Mouse (Mus musculus) layer of hippocampus, postnatal 10 days (tissue): Measurements from ENCODE around the gene Chrna4. TPM values are rescaled to one million over a fixed set of nuclear protein-coding genes. Genes with fewer than 3 reads are reported as not detected.

ENCODE experiments used
- DNase-seq, 2 experiments: peaks; one replicate each; pipeline ENCODE4 v3.0.0; 2021; ENCODE audit warnings: low spot score in 2 of 2
- long read RNA-seq: library from polyadenylated mRNA; stranded (forward); transcript quantifications from one replicate; pipeline ENCODE4 v2.0.0, GENCODE M21; 2023
- total RNA-seq, 2 experiments: library from RNA; stranded (reverse); gene quantifications; 2 replicates each; pipeline ENCODE4 v1.2.3; 2021

Gene Chrna4
- total RNA-seq, result 10 to 100 TPM; 32.4 to 33.7 TPM
- long read RNA-seq, full-length matches to known transcripts, result 3 of 10 reads
- long read RNA-seq, partial matches to known transcripts, result 2 of 10 reads
- long read RNA-seq, other reads (novel, unspliced or antisense), result 5 of 10 reads

DNA sequence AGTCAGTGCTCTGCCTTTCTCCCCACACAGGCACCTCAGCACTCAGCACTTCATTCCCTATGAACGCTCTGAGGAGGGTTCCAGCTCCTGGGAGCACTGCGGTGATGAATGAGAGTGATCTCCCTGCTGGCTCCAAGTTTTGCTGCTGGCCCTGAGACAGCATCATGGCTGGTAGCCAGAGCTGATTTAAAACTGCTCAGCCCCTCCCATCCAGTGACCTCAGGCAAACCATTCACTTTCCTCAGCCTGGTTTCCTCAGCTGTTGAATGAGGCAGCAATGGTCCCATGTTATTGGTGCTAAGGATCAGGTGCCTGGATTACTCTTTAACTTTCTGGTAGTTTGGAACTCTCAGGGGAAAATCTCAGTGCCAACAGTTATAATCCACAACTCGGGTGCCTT is at the start of gene Chrna4:
Chrna4 (minus strand) TSS at position 110 of the 400 bp plus-strand sequence.
- peak; percentile 43 to 47 for DNase-seq

DNA sequence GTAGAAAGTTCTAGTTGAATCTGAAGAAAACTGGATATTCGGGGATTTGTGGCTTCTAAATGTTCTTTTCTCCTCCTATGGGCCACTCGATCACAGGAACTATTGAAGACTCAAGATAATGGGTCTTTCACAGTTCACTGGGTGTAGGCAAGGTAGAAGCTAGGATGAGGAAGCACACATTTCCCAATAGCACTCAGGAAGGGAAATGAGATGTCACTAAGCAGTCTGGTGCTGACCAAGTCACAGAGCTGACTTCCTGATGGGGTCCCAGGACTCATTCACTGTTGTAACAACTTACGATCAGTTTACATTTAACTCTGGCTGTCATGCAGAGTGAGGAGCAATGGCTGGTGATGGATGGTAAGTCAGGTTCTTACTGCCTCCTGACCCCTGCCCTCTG is 46.8 kb upstream of the Chrna4 start:
- DNase-seq, result no peak

DNA sequence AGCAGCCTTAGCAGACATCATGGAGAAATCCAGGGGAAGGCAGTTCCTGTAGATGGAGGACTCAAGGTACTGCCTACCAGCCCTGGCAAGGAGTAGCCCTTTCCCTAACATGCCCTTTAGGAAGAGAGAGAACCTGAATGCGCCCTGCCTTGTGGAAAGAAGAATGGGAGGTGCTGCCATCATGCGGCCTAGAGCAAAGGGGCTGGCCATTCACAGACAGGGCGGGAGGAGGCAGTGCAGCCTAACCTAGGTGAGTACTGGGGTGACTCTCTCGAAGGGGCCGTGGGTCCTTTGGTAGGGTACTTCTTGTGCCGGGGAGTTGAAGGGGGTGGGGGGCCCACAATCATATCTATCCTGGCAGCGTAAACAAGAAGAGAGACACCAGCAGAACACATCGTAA is 41.7 kb upstream of the Chrna4 start:
- DNase-seq, result no peak

GRCm38 (mm10) chr2:181083945-181084344 is 40.6 kb upstream of the Chrna4 start:
- no peak for DNase-seq

GRCm38 (mm10) chr2:181080886-181081285 is 37.5 kb upstream of the Chrna4 start:
- no peak for DNase-seq

DNA sequence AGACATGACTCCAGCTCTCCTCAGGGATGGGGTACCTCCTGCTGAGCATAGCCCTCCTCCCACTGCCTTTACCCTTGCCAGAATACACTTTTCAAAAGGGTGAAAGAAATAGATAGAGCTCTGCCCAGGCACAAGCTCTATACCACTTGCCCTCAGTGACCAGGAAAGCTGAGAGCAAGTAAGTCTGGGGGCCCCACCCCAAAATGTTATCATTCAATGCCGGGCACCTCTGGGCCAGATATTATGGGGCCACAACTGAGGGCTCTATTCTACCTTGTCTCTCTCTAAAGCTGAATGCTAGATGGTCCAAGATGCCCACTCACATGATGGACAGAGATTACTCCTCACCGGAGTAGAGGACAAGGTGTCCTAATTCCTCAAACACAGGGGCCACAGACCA is 36.2 kb upstream of the Chrna4 start:
- DNase-seq, result no peak

DNA sequence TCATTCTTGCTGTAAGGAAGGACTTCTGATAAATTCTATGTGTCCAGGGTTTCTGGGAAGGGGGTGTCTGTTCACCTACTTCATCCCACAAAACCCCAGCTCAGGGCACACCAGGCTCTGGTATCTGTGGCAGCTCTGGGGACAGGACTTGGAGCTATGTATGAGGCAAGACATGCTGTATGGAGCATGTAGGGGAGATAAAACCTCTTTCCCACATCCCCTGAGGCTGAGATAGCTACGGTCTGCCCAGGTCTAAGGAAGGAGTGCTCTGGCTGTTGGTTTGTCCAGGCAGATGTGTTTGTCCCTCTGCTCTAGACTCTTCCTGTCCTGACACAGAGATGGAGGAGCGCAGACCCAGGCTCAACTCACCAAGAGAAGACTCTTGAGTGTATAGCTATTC is 35.6 kb upstream of the Chrna4 start:
- no peak for DNase-seq

GRCm38 (mm10) chr2:181075501-181075900 is 32.2 kb upstream of the Chrna4 start:
- no peak for DNase-seq

- no peak for DNase-seq
These were observed 29.0 kb upstream of the Chrna4 start for GRCm38 (mm10) chr2:181072403-181072714.

DNA sequence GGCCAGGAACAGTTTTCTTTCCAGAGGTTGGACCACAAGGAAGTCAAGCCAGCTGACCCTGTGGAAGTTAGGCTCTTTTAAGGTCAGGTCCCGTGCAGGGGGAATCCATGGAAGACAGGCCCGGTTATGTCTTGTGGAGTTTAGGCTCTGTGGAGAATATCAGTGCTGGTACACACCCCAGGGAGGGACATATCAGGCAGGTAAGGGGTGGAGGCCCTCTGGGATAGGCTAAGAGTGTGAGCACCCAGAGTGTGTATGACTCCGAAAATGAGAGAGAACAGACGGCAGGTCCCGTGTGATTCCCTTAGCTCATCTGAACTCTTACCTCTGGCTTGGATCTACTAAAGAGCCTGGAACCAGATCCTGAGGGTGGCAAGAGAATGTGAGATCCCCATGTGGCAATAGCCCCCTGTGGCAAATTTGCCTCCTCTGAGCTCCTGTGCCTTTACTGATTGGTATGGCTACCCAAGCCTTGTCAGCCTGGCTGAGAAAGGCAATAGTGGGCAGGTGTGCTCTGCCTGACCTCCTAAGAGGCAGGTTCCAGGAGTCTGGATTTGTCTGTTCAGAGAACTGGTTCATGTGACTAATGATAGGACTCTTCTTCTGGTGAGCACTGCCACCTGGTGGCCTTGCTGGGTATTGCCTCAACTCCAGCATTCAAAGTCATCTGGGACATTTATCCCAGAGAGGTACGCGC is 28.5 kb upstream of the Chrna4 start:
- peak; percentile 91 to 94 for DNase-seq

DNA sequence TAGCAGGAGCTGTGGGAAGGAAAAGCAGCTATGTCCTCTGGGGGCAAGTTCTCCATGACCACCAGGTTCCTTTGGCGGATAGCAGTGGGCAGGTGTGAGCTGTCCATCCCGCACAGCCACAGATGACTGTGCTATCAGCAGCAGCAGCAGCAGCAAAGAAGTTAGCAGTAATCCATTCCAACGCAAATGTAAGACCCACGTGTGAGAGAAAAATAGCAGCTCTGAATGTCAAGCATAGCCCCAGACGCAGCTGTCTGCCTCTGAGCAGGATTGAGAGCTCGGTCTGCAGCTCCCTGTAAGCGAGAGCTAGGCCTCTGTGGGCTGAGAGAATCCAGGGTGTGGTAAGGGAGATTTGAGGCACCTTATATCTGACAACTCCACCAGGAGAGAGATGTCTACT is 26.8 kb upstream of the Chrna4 start:
- peak in 1 of 2 experiments; percentile 40 for DNase-seq

GRCm38 (mm10) chr2:181068499-181068898 is 25.2 kb upstream of the Chrna4 start:
- DNase-seq, result no peak

GRCm38 (mm10) chr2:181065827-181066226 is 22.5 kb upstream of the Chrna4 start:
- DNase-seq, result no peak

- peak; percentile 90 to 95 for DNase-seq
These were observed 16.8 kb upstream of the Chrna4 start for GRCm38 (mm10) chr2:181060127-181060526.

GRCm38 (mm10) chr2:181058193-181058592 is 14.8 kb upstream of the Chrna4 start:
- no peak for DNase-seq

- DNase-seq, result no peak
These were observed 14.0 kb upstream of the Chrna4 start for GRCm38 (mm10) chr2:181057341-181057740.

DNA sequence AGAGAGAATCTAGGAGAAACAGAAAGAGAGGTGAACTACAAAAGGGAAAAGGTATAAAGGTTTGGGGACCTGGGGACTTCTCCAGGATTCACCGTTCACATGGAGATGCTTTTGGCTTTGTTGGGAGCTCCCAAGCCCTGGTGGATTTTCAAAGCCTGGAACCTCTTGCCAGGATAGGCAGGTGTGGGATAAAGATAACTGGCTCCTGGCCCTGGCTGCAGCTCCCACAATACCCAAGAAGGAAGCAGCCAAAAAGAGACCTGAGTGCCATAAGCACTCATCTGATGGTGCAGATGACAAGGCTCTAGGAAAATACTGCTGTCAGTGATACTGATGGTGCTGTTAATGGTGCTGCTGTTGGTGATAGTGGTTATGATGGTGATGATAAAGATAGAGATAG is 8.8 kb upstream of the Chrna4 start:
- DNase-seq, result no peak

- DNase-seq, result no peak
These were observed 5.6 kb upstream of the Chrna4 start for GRCm38 (mm10) chr2:181048986-181049385.

DNA sequence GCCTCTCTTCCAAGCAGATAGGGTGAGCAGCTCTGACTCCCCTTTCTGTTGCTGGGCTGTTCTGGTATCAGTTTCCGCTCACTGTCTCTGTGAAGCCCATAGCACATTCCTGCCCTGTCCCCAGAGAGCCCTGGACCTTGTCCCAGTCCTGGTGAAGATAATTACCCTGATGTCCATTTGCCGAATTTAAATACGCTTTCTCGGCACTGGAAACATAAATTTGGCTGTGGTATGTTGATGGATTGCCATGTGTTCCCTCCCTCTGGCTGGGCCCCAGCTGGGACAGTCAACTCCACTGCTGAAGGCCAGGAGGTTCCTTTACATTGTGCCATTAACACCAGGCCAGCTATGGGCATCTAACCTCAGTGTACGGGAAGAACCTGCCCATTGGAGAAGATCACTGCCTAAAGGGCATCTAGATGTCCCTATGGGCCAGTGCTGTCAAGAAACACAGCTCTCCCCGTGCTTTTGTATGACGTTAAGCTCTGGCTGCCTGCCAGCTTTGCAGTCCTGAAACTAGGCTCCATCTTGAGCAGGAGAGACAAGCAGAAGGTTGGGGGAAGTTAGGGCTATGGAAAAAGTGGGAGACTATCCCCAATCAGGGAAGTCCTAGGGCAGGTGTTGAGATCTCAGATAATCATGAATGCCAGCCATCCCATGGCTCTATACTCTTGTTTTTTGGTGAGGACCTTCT is 5.1 kb upstream of the Chrna4 start:
- DNase-seq, result no peak

GRCm38 (mm10) chr2:181044001-181044400 is 655 bp upstream of the Chrna4 start:
- DNase-seq, result no peak

DNA sequence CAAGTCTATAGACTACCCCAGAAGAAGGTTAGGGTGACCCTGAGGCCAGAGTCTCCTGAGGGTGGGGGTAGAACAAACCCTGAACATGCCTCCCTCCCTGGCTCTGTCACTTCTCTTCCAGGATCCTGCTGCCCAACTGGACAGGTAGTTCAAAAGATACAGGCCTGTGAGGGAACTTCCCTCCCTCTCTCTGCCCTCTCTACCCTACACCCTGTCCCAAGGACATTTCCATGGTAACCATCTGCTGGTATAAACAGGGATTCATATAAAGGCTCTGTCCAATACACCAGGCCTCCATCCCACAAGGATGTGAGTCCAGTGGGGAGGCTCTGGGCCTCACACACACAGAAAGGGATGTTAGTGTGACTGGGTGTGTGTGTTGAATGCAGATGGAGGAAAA is 970 bp downstream of the Chrna4 start:
- no peak for DNase-seq

- DNase-seq, result no peak
These were observed 1.4 kb downstream of the Chrna4 start for GRCm38 (mm10) chr2:181041941-181042340.

- peak in 1 of 2 experiments; percentile 40 for DNase-seq
These were observed 4.0 kb downstream of the Chrna4 start for GRCm38 (mm10) chr2:181039356-181039680.
